Mouse (Mus musculus) bone marrow macrophage, adult 2 months (primary cell): ENCODE results near the gene Atp1a4.

Experiments
- CTCF ChIP-seq: IDR thresholded peaks from 2 replicates; pipeline ENCODE4 v1.5.1; 2012; ENCODE audit warnings: low read depth, mild to moderate bottlenecking, low read length, moderate library complexity
- POLR2A ChIP-seq: IDR thresholded peaks from 2 replicates; pipeline ENCODE4 v1.6.1; 2012; ENCODE audit warnings: mild to moderate bottlenecking, low read depth, low read length, borderline replicate concordance

DNA sequence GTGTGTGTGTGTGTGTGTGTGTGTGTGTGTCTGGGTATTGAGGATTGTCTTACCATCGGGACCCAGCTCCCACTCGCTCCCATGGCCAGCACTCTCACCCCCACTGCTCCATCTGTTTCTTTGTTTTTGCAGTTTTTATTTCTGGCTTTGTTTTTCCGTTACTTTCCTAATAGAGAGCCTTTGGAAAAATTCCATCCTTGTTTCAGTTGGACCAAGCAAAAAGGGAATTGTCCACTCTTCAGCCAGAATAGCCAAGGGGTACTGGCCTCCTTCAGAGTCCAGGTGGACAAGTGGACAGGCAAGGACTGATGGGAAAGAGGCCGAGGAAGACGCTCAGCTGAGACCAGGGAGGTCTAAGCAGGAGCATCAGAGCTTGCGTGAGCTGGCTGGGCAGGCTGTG lies 48.7 kb upstream of the Atp1a4 start:
- TF ChIP-seq POLR2A (no peak), CTCF (no peak)
